Mouse (Mus musculus): Measurements from ENCODE around the gene Tbc1d30.

- TF ChIP-seq CTCF (IDR thresholded peaks at IDR 0.05; ENCODE audit: insufficient read depth, low read depth, low read length) (no peak), POLR2A (IDR thresholded peaks at IDR 0.05; ENCODE audit: insufficient read depth, low read depth, low read length) (no peak)
Observed at GRCm38 (mm10) chr10:121237377-121237776, 113.7 kb downstream of the Tbc1d30 start.

Measured in olfactory bulb, adult 2 months (tissue).